Mouse (Mus musculus): ENCODE results near the gene Gm10447. TPM values are rescaled to one million over a fixed set of nuclear protein-coding genes. Genes with fewer than 3 reads are reported as not detected.

Gene Gm10447
- total and polyA plus RNA-seq, 3 experiments: not detected

- Histone ChIP-seq H3K36me3 (replicated peaks) (peaks cover 74% of the 10 kb centered on the region), H3K27me3 (ENCODE audit: insufficient read depth, low read length) (no peaks in the 10 kb centered on the region), H3K4me1 (ENCODE audit: insufficient read depth, low read depth, low read length) (no peaks in the 10 kb centered on the region), H3K9me3 (replicated peaks) (no peaks in the 10 kb centered on the region), H3K4me3 (ENCODE audit: low read depth, low read length) (no peak within 1 kb of the TSS)
- no peak for ATAC-seq (ENCODE audit: extremely low read depth, insufficient number of reproducible peaks, low FRiP score, poor library complexity, severe bottlenecking)
- no peak for DNase-seq (ENCODE audit: low spot score)
- no peak for TF ChIP-seq GATA2 (IDR thresholded peaks at IDR 0.05; ENCODE audit: borderline replicate concordance, low read depth, low read length)
- no peak for TF ChIP-seq GATA1 (IDR thresholded peaks at IDR 0.05; ENCODE audit: borderline replicate concordance, low read length)
- TF ChIP-seq TAL1 (conservative IDR thresholded peaks at IDR 0.05; ENCODE audit: low read depth, low read length): no peak
- no peak for TF ChIP-seq POLR2AphosphoS5 (IDR thresholded peaks at IDR 0.05; ENCODE audit: insufficient replicate concordance, low read depth, low read length)
- TF ChIP-seq CTCF (IDR thresholded peaks at IDR 0.05; ENCODE audit: low read depth, low read length): no peak
Measured at GRCm38 (mm10) chr11:53423036-53423435, 33.9 kb downstream of the Gm10447 start, which contains the start of gene Leap2. TSS of gene Leap2 (minus strand) at chr11:53423170.

- DNase-seq (ENCODE audit: low spot score) (no peak), ATAC-seq (ENCODE audit: extremely low read depth, insufficient number of reproducible peaks, low FRiP score, poor library complexity, severe bottlenecking) (no peak)
- Histone ChIP-seq H3K9me3 (replicated peaks) (no peaks in the 10 kb centered on the region), H3K36me3 (replicated peaks) (peaks cover 82% of the 10 kb centered on the region), H3K4me3 (ENCODE audit: low read depth, low read length) (no peak overlapping the region), H3K27me3 (ENCODE audit: insufficient read depth, low read length) (no peaks in the 10 kb centered on the region), H3K4me1 (ENCODE audit: insufficient read depth, low read depth, low read length) (0 out of 2 replicates have a peak, but pooled peaks cover under 1% of the 10 kb centered on the region)
- TF ChIP-seq GATA1 (IDR thresholded peaks at IDR 0.05; ENCODE audit: borderline replicate concordance, low read length): no peak
- TF ChIP-seq TAL1 (conservative IDR thresholded peaks at IDR 0.05; ENCODE audit: low read depth, low read length): no peak
- TF ChIP-seq CTCF (IDR thresholded peaks at IDR 0.05; ENCODE audit: low read depth, low read length): no peak
- no peak for TF ChIP-seq POLR2AphosphoS5 (IDR thresholded peaks at IDR 0.05; ENCODE audit: insufficient replicate concordance, low read depth, low read length)
- no peak for TF ChIP-seq GATA2 (IDR thresholded peaks at IDR 0.05; ENCODE audit: borderline replicate concordance, low read depth, low read length)
Measured at GRCm38 (mm10) chr11:53418048-53418447, 38.9 kb downstream of the Gm10447 start.

GRCm38 (mm10) chr11:53413871-53414270, 43.0 kb downstream of the Gm10447 start:
- Histone ChIP-seq H3K27me3 (ENCODE audit: insufficient read depth, low read length) (no peaks in the 10 kb centered on the region), H3K36me3 (replicated peaks) (peaks cover 92% of the 10 kb centered on the region), H3K4me3 (ENCODE audit: low read depth, low read length) (no peak overlapping the region), H3K9me3 (replicated peaks) (no peaks in the 10 kb centered on the region), H3K4me1 (ENCODE audit: insufficient read depth, low read depth, low read length) (peaks cover 2% of the 10 kb centered on the region; the same call in 1 of the 2 replicates)
- no peak for TF ChIP-seq CTCF (IDR thresholded peaks at IDR 0.05; ENCODE audit: low read depth, low read length)
- no peak for TF ChIP-seq POLR2AphosphoS5 (IDR thresholded peaks at IDR 0.05; ENCODE audit: insufficient replicate concordance, low read depth, low read length)
- TF ChIP-seq TAL1 (conservative IDR thresholded peaks at IDR 0.05; ENCODE audit: low read depth, low read length): no peak
- no peak for TF ChIP-seq GATA2 (IDR thresholded peaks at IDR 0.05; ENCODE audit: borderline replicate concordance, low read depth, low read length)
- TF ChIP-seq GATA1 (IDR thresholded peaks at IDR 0.05; ENCODE audit: borderline replicate concordance, low read length): no peak
- DNase-seq (ENCODE audit: low spot score) (no peak), ATAC-seq (ENCODE audit: extremely low read depth, insufficient number of reproducible peaks, low FRiP score, poor library complexity, severe bottlenecking) (no peak)

- Histone ChIP-seq H3K9me3 (replicated peaks) (no peaks in the 10 kb centered on the region), H3K4me3 (ENCODE audit: low read depth, low read length) (no peak overlapping the region), H3K36me3 (replicated peaks) (peaks cover 86% of the 10 kb centered on the region), H3K4me1 (ENCODE audit: insufficient read depth, low read depth, low read length) (peaks cover 2% of the 10 kb centered on the region; the same call in 1 of the 2 replicates), H3K27me3 (ENCODE audit: insufficient read depth, low read length) (no peaks in the 10 kb centered on the region)
- DNase-seq (ENCODE audit: low spot score): no peak
- no peak for ATAC-seq (ENCODE audit: extremely low read depth, insufficient number of reproducible peaks, low FRiP score, poor library complexity, severe bottlenecking)
- peak; percentile 37; the same call in 1 of the 2 replicates for TF ChIP-seq CTCF (IDR thresholded peaks at IDR 0.05; ENCODE audit: low read depth, low read length)
- TF ChIP-seq GATA1 (IDR thresholded peaks at IDR 0.05; ENCODE audit: borderline replicate concordance, low read length): no peak
Measured at GRCm38 (mm10) chr11:53411738-53412137, 45.2 kb downstream of the Gm10447 start.

Other genes with a start within 250 kb of the Gm10447 start
- gene Hspa4, start 156.7 kb downstream of the Gm10447 start, total RNA-seq (2014; fragmentation: Nextera tagmentation): 279 and 280 TPM in 2 replicates
- gene Hspa4, start 156.7 kb downstream of the Gm10447 start, total RNA-seq (2017): 327 and 391 TPM in 2 replicates
- 55.9 and 57.1 TPM in 2 replicates for gene Hspa4, start 156.7 kb downstream of the Gm10447 start, polyA plus RNA-seq (2012)
- gene Zcchc10, start 132.4 kb downstream of the Gm10447 start, total RNA-seq (2014; fragmentation: Nextera tagmentation): 22.6 and 30.5 TPM in 2 replicates
- 5.1 and 8.8 TPM in 2 replicates for gene Zcchc10, start 132.4 kb downstream of the Gm10447 start, total RNA-seq (2017)
- 2.6 and 2.8 TPM in 2 replicates for gene Zcchc10, start 132.4 kb downstream of the Gm10447 start, polyA plus RNA-seq (2012)
- gene Aff4, start 106.3 kb downstream of the Gm10447 start, total RNA-seq (2014; fragmentation: Nextera tagmentation): 246 and 249 TPM in 2 replicates
- gene Aff4, start 106.3 kb downstream of the Gm10447 start, total RNA-seq (2017): 66.4 and 86.2 TPM in 2 replicates
- gene Aff4, start 106.3 kb downstream of the Gm10447 start, polyA plus RNA-seq (2012): 3.4 and 4.5 TPM in 2 replicates
- not detected in 2 replicates for gene Leap2, start 33.9 kb downstream of the Gm10447 start, total RNA-seq (2014; fragmentation: Nextera tagmentation)
- not detected in 2 replicates for gene Leap2, start 33.9 kb downstream of the Gm10447 start, total RNA-seq (2017)
- not detected in 2 replicates for gene Leap2, start 33.9 kb downstream of the Gm10447 start, polyA plus RNA-seq (2012)
- gene Uqcrq, start 26.3 kb downstream of the Gm10447 start, total RNA-seq (2014; fragmentation: Nextera tagmentation): 63.3 and 67.6 TPM in 2 replicates
- 25.6 and 30.4 TPM in 2 replicates for gene Uqcrq, start 26.3 kb downstream of the Gm10447 start, total RNA-seq (2017)
- 167 and 193 TPM in 2 replicates for gene Uqcrq, start 26.3 kb downstream of the Gm10447 start, polyA plus RNA-seq (2012)
- 1.8 TPM in 1 of 2 replicates, not detected in the other for gene Gdf9, start 26.1 kb downstream of the Gm10447 start, total RNA-seq (2014; fragmentation: Nextera tagmentation)
- 0.38 and 1.2 TPM in 2 replicates for gene Gdf9, start 26.1 kb downstream of the Gm10447 start, total RNA-seq (2017)
- 0.10 TPM in 1 of 2 replicates, not detected in the other for gene Gdf9, start 26.1 kb downstream of the Gm10447 start, polyA plus RNA-seq (2012)
- gene Shroom1, start 95 bp upstream of the Gm10447 start, total RNA-seq (2014; fragmentation: Nextera tagmentation): not detected in 2 replicates
- 0.11 TPM in 1 of 2 replicates, not detected in the other for gene Shroom1, start 95 bp upstream of the Gm10447 start, total RNA-seq (2017)
- not detected in 2 replicates for gene Shroom1, start 95 bp upstream of the Gm10447 start, polyA plus RNA-seq (2012)
- not detected in 2 replicates for gene Gm9837, start 13.4 kb upstream of the Gm10447 start, total RNA-seq (2014; fragmentation: Nextera tagmentation)
- gene Gm9837, start 13.4 kb upstream of the Gm10447 start, total RNA-seq (2017): 0.16 TPM in 1 of 2 replicates, not detected in the other
- gene Gm9837, start 13.4 kb upstream of the Gm10447 start, polyA plus RNA-seq (2012): not detected in 2 replicates
- not detected in 2 replicates for gene Gm9945, start 23.1 kb upstream of the Gm10447 start, total RNA-seq (2014; fragmentation: Nextera tagmentation)
- gene Gm9945, start 23.1 kb upstream of the Gm10447 start, total RNA-seq (2017): 0.29 and 0.76 TPM in 2 replicates
- gene Gm9945, start 23.1 kb upstream of the Gm10447 start, polyA plus RNA-seq (2012): 0.27 TPM in 1 of 2 replicates, not detected in the other
- gene Sowaha, start 23.2 kb upstream of the Gm10447 start, total RNA-seq (2014; fragmentation: Nextera tagmentation): 6.8 TPM in 2 replicates
- gene Sowaha, start 23.2 kb upstream of the Gm10447 start, total RNA-seq (2017): 2.1 and 3.0 TPM in 2 replicates
- 4.9 and 6.1 TPM in 2 replicates for gene Sowaha, start 23.2 kb upstream of the Gm10447 start, polyA plus RNA-seq (2012)
- gene Sept8, start 62.1 kb upstream of the Gm10447 start, total RNA-seq (2014; fragmentation: Nextera tagmentation): 186 and 202 TPM in 2 replicates
- gene Sept8, start 62.1 kb upstream of the Gm10447 start, total RNA-seq (2017): 156 and 172 TPM in 2 replicates
- gene Sept8, start 62.1 kb upstream of the Gm10447 start, polyA plus RNA-seq (2012): 124 and 136 TPM in 2 replicates
- 20.2 and 22.3 TPM in 2 replicates for gene Kif3a, start 110.3 kb upstream of the Gm10447 start, total RNA-seq (2014; fragmentation: Nextera tagmentation)
- 25.7 and 27.5 TPM in 2 replicates for gene Kif3a, start 110.3 kb upstream of the Gm10447 start, total RNA-seq (2017)
- 11.2 and 12.0 TPM in 2 replicates for gene Kif3a, start 110.3 kb upstream of the Gm10447 start, polyA plus RNA-seq (2012)
- 35.8 and 40.6 TPM in 2 replicates for gene Il4, start 161.6 kb upstream of the Gm10447 start, total RNA-seq (2014; fragmentation: Nextera tagmentation)
- 87.7 and 99.1 TPM in 2 replicates for gene Il4, start 161.6 kb upstream of the Gm10447 start, total RNA-seq (2017)
- 0.43 and 1.0 TPM in 2 replicates for gene Il4, start 161.6 kb upstream of the Gm10447 start, polyA plus RNA-seq (2012)
- 0.63 TPM in 1 of 2 replicates, not detected in the other for gene Il13, start 177.6 kb upstream of the Gm10447 start, total RNA-seq (2014; fragmentation: Nextera tagmentation)
- gene Il13, start 177.6 kb upstream of the Gm10447 start, total RNA-seq (2017): 3.2 and 4.7 TPM in 2 replicates
- gene Il13, start 177.6 kb upstream of the Gm10447 start, polyA plus RNA-seq (2012): not detected in 2 replicates

All from G1E (cell line).